Mouse (Mus musculus): ENCODE data around the gene Ppp1r21. TPM values are rescaled to one million over a fixed set of nuclear protein-coding genes. Genes with fewer than 3 reads are reported as not detected.

Ppp1r21 gene
- total and polyA plus RNA-seq, 3 experiments, result 21.5 to 30.4 (median 27.7) TPM

GRCm38 (mm10) chr17:88480369-88480768 is 49.5 kb upstream of the Ppp1r21 start:
- no peak for DNase-seq (ENCODE audit: extremely low read depth)
- no peak overlapping the region for H3K4me3 ChIP-seq (replicated peaks in 1 of 3; ENCODE audit: low read depth in 2 of 3, low read length in 2 of 3, poor library complexity in 1 of 3)
- peaks cover 4 to 42% of the 10 kb centered on the region in 2 experiments for H3K36me3 ChIP-seq (replicated peaks in 1 of 2; ENCODE audit: control insufficient read depth in 1 of 2, insufficient read depth in 1 of 2, low read length in 1 of 2)
- no peak overlapping the region for H3K9ac ChIP-seq (ENCODE audit: insufficient read depth, low read depth)
- peaks cover 5% of the 10 kb centered on the region for H3K79me2 ChIP-seq (replicated peaks; ENCODE audit: control insufficient read depth, extremely low read depth, insufficient read depth, poor library complexity, severe bottlenecking)
- dilution Hi-C loops (cut with MboI; ENCODE audit: extremely low pct_ligation_motif_present, extremely low pct_unique_long_range_greater_than_20kb, low sequenced_read_pairs) (no loop called here), in situ Hi-C loops (cut with MboI; ENCODE audit: low pct_ligation_motif_present, low pct_unique_long_range_greater_than_20kb, low sequenced_read_pairs) (no loop called here)
- H3K27me3 ChIP-seq (replicated peaks), result no peaks in the 10 kb centered on the region
- H3K9me3 ChIP-seq (replicated peaks; ENCODE audit: low read length), result no peaks in the 10 kb centered on the region
- no peak for TF ChIP-seq SMC3 (IDR thresholded peaks at IDR 0.05; ENCODE audit: low read depth, low read length)
- no peak for TF ChIP-seq RCOR1 (conservative IDR thresholded peaks at IDR 0.05; ENCODE audit: low read depth, low read length)
- no peak for TF ChIP-seq CHD1 (IDR thresholded peaks at IDR 0.05; ENCODE audit: low read depth, low read length)
- no peak for TF ChIP-seq POLR2A (IDR thresholded peaks at IDR 0.05; ENCODE audit: low read depth, low read length)
- no peak for TF ChIP-seq EP300 (IDR thresholded peaks at IDR 0.05; ENCODE audit: low read length)
- no peak for TF ChIP-seq NRF1 (IDR thresholded peaks at IDR 0.05; ENCODE audit: low read depth, low read length)
- no peak overlapping the region for H3K4me2 ChIP-seq (ENCODE audit: insufficient read depth, low read depth, poor library complexity, severe bottlenecking)
- no peak overlapping the region for H3K27ac ChIP-seq (ENCODE audit: insufficient read depth, low read depth)
- H3K4me1 ChIP-seq (ENCODE audit: control insufficient read depth in 1 of 2, insufficient read depth in 2 of 2), result peaks cover 6 to 48% of the 10 kb centered on the region in 2 experiments

- in situ Hi-C loops (cut with MboI; ENCODE audit: low pct_ligation_motif_present, low pct_unique_long_range_greater_than_20kb, low sequenced_read_pairs), result no loop called here
- Histone ChIP-seq H3K36me3 (replicated peaks in 1 of 2; ENCODE audit: control insufficient read depth in 1 of 2, insufficient read depth in 1 of 2, low read length in 1 of 2) (peaks cover 4 to 41% of the 10 kb centered on the region in 2 experiments), H3K79me2 (replicated peaks; ENCODE audit: control insufficient read depth, extremely low read depth, insufficient read depth, poor library complexity, severe bottlenecking) (peaks cover 3% of the 10 kb centered on the region; the same call in 1 of the 2 replicates), H3K27ac (ENCODE audit: insufficient read depth, low read depth) (no peak overlapping the region), H3K9ac (ENCODE audit: insufficient read depth, low read depth) (no peak overlapping the region), H3K4me2 (ENCODE audit: insufficient read depth, low read depth, poor library complexity, severe bottlenecking) (no peak overlapping the region), H3K9me3 (replicated peaks; ENCODE audit: low read length) (no peaks in the 10 kb centered on the region), H3K4me3 (replicated peaks in 1 of 3; ENCODE audit: low read depth in 2 of 3, low read length in 2 of 3, poor library complexity in 1 of 3) (no peak overlapping the region), H3K4me1 (ENCODE audit: control insufficient read depth in 1 of 2, insufficient read depth in 2 of 2) (peaks cover 6 to 42% of the 10 kb centered on the region in 2 experiments), H3K27me3 (replicated peaks) (no peaks in the 10 kb centered on the region)
- dilution Hi-C loops (cut with MboI; ENCODE audit: extremely low pct_ligation_motif_present, extremely low pct_unique_long_range_greater_than_20kb, low sequenced_read_pairs), result no loop called here
- no peak for DNase-seq (ENCODE audit: extremely low read depth)
- TF ChIP-seq UBTF (IDR thresholded peaks at IDR 0.05; ENCODE audit: low read depth, low read length), result no peak
- TF ChIP-seq GABPA (IDR thresholded peaks at IDR 0.05; ENCODE audit: insufficient replicate concordance, low read depth, low read length), result no peak
- no peak for TF ChIP-seq CHD2 (IDR thresholded peaks at IDR 0.05; ENCODE audit: low read length)
- no peak for TF ChIP-seq USF2 (conservative IDR thresholded peaks at IDR 0.05; ENCODE audit: low read depth, low read length)
- TF ChIP-seq MAX (IDR thresholded peaks at IDR 0.05; ENCODE audit: low read length), result no peak
- no peak for TF ChIP-seq ZC3H11A (IDR thresholded peaks at IDR 0.05; ENCODE audit: low read depth, low read length)
- no peak for TF ChIP-seq MAFK (IDR thresholded peaks at IDR 0.05; ENCODE audit: insufficient replicate concordance, low read length)
- no peak for TF ChIP-seq PAX5 (IDR thresholded peaks at IDR 0.05; ENCODE audit: low read length)
- no peak for TF ChIP-seq MEF2A (IDR thresholded peaks at IDR 0.05; ENCODE audit: borderline replicate concordance, low read depth, low read length)
- no peak for TF ChIP-seq JUND (conservative IDR thresholded peaks at IDR 0.05; ENCODE audit: low read depth, low read length)
These were observed 48.9 kb upstream of the Ppp1r21 start for GRCm38 (mm10) chr17:88481062-88481461.

Measured in CH12.LX (cell line).